Mouse (Mus musculus): ENCODE data around the gene Tmem80. TPM values are rescaled to one million over a fixed set of nuclear protein-coding genes. Genes with fewer than 3 reads are reported as not detected.

Gene Tmem80
- polyA plus RNA-seq (2014; fragmentation: Nextera tagmentation; extraction: Ambion mirVana): 36.7 and 46.8 TPM in 2 replicates

GRCm38 (mm10) chr7:141327469-141328372 lies at the start of gene Tmem80, which contains the start of gene Deaf1:
Tmem80 (plus strand) TSS chr7:141327739.
Deaf1 (minus strand) TSS chr7:141327690.
- H3K4me3 ChIP-seq (ENCODE audit: low read length): peak within 1 kb of the TSS; percentile 70
- peak; percentile 94 for ATAC-seq (ENCODE audit: low FRiP score, low TSS enrichment)
- H3K27ac ChIP-seq (ENCODE audit: low read depth, low read length): peak within 1 kb of the TSS; percentile 98
- under 1% methylated on average over 100 of the region's 105 CpGs for whole genome bisulfite sequencing
- peaks cover 20% of the 10 kb centered on the region for H3K36me3 ChIP-seq (ENCODE audit: control insufficient read depth, insufficient read depth, low read length)
- peaks cover 15% of the 10 kb centered on the region for H3K4me1 ChIP-seq (ENCODE audit: control insufficient read depth, insufficient read depth, low read length)
- peak within 1 kb of the TSS; percentile 98 for H3K4me2 ChIP-seq (replicated peaks; ENCODE audit: low read depth, low read length)
- no peaks in the 10 kb centered on the region for H3K9me3 ChIP-seq (ENCODE audit: control insufficient read depth, low read length)
- H3K9ac ChIP-seq (ENCODE audit: low read depth, low read length): peak within 1 kb of the TSS; percentile 95
- H3K27me3 ChIP-seq (ENCODE audit: control insufficient read depth, insufficient read depth, low read length): no peaks in the 10 kb centered on the region

- no peaks in the 10 kb centered on the region for H3K27me3 ChIP-seq (ENCODE audit: control insufficient read depth, insufficient read depth, low read length)
- peak within 1 kb of the TSS; percentile 44 for H3K4me3 ChIP-seq (ENCODE audit: low read length)
- ATAC-seq (ENCODE audit: low FRiP score, low TSS enrichment): peak; percentile 47
- no peak within 1 kb of the TSS for H3K27ac ChIP-seq (ENCODE audit: low read depth, low read length)
- 2% methylated on average over 46 of the region's 46 CpGs for WGBS
- peaks cover 4% of the 10 kb centered on the region; the same call in 1 of the 2 replicates for H3K4me1 ChIP-seq (ENCODE audit: control insufficient read depth, insufficient read depth, low read length)
- H3K9me3 ChIP-seq (ENCODE audit: control insufficient read depth, low read length): no peaks in the 10 kb centered on the region
- peak within 1 kb of the TSS; percentile 56 for H3K9ac ChIP-seq (ENCODE audit: low read depth, low read length)
- H3K36me3 ChIP-seq (ENCODE audit: control insufficient read depth, insufficient read depth, low read length): no peaks in the 10 kb centered on the region
- H3K4me2 ChIP-seq (replicated peaks; ENCODE audit: low read depth, low read length): peak within 1 kb of the TSS; percentile 88
These were observed 48.6 kb upstream of the Tmem80 start, which contains the start of gene Sct for GRCm38 (mm10) chr7:141278766-141279590. Sct (minus strand) TSS chr7:141279133.

GRCm38 (mm10) chr7:141281442-141281841 lies 46.1 kb upstream of the Tmem80 start:
- 58% methylated on average over 6 of the region's 6 CpGs for WGBS
- Histone ChIP-seq H3K4me3 (ENCODE audit: low read length) (no peak overlapping the region), H3K27ac (ENCODE audit: low read depth, low read length) (peak overlapping the region; percentile 10; the same call in 1 of the 2 replicates), H3K27me3 (ENCODE audit: control insufficient read depth, insufficient read depth, low read length) (no peaks in the 10 kb centered on the region), H3K4me1 (ENCODE audit: control insufficient read depth, insufficient read depth, low read length) (peaks cover 4% of the 10 kb centered on the region; the same call in 1 of the 2 replicates), H3K36me3 (ENCODE audit: control insufficient read depth, insufficient read depth, low read length) (no peaks in the 10 kb centered on the region), H3K9ac (ENCODE audit: low read depth, low read length) (no peak overlapping the region), H3K4me2 (replicated peaks; ENCODE audit: low read depth, low read length) (no peak overlapping the region), H3K9me3 (ENCODE audit: control insufficient read depth, low read length) (no peaks in the 10 kb centered on the region)
- ATAC-seq (ENCODE audit: low FRiP score, low TSS enrichment): peak; percentile 37; the same call in 1 of the 2 replicates

GRCm38 (mm10) chr7:141282756-141283155 lies 44.8 kb upstream of the Tmem80 start:
- Histone ChIP-seq H3K27me3 (ENCODE audit: control insufficient read depth, insufficient read depth, low read length) (no peaks in the 10 kb centered on the region), H3K36me3 (ENCODE audit: control insufficient read depth, insufficient read depth, low read length) (no peaks in the 10 kb centered on the region), H3K9me3 (ENCODE audit: control insufficient read depth, low read length) (no peaks in the 10 kb centered on the region), H3K4me3 (ENCODE audit: low read length) (no peak overlapping the region), H3K4me2 (replicated peaks; ENCODE audit: low read depth, low read length) (no peak overlapping the region), H3K4me1 (ENCODE audit: control insufficient read depth, insufficient read depth, low read length) (peaks cover 2% of the 10 kb centered on the region; the same call in 1 of the 2 replicates), H3K9ac (ENCODE audit: low read depth, low read length) (no peak overlapping the region), H3K27ac (ENCODE audit: low read depth, low read length) (no peak overlapping the region)
- 82% methylated on average over 4 of the region's 4 CpGs for WGBS
- ATAC-seq (ENCODE audit: low FRiP score, low TSS enrichment): no peak

GRCm38 (mm10) chr7:141288042-141288441 lies 39.5 kb upstream of the Tmem80 start:
- no peak overlapping the region for H3K27ac ChIP-seq (ENCODE audit: low read depth, low read length)
- no peaks in the 10 kb centered on the region for H3K4me1 ChIP-seq (ENCODE audit: control insufficient read depth, insufficient read depth, low read length)
- 86% methylated on average over 3 of the region's 3 CpGs for WGBS
- H3K9ac ChIP-seq (ENCODE audit: low read depth, low read length): no peak overlapping the region
- H3K36me3 ChIP-seq (ENCODE audit: control insufficient read depth, insufficient read depth, low read length): no peaks in the 10 kb centered on the region
- H3K9me3 ChIP-seq (ENCODE audit: control insufficient read depth, low read length): no peaks in the 10 kb centered on the region
- H3K4me3 ChIP-seq (ENCODE audit: low read length): no peak overlapping the region
- no peak for ATAC-seq (ENCODE audit: low FRiP score, low TSS enrichment)
- no peak overlapping the region for H3K4me2 ChIP-seq (replicated peaks; ENCODE audit: low read depth, low read length)
- H3K27me3 ChIP-seq (ENCODE audit: control insufficient read depth, insufficient read depth, low read length): peaks cover 13% of the 10 kb centered on the region

- Histone ChIP-seq H3K9me3 (ENCODE audit: control insufficient read depth, low read length) (no peaks in the 10 kb centered on the region), H3K4me2 (replicated peaks; ENCODE audit: low read depth, low read length) (peak within 1 kb of the TSS; percentile 90), H3K27me3 (ENCODE audit: control insufficient read depth, insufficient read depth, low read length) (peaks cover 41% of the 10 kb centered on the region), H3K36me3 (ENCODE audit: control insufficient read depth, insufficient read depth, low read length) (no peaks in the 10 kb centered on the region), H3K4me3 (ENCODE audit: low read length) (peak within 1 kb of the TSS; percentile 52), H3K27ac (ENCODE audit: low read depth, low read length) (no peak within 1 kb of the TSS), H3K4me1 (ENCODE audit: control insufficient read depth, insufficient read depth, low read length) (no peaks in the 10 kb centered on the region), H3K9ac (ENCODE audit: low read depth, low read length) (peak within 1 kb of the TSS; percentile 60)
- peak; percentile 76 for ATAC-seq (ENCODE audit: low FRiP score, low TSS enrichment)
- 2% methylated on average over 46 of the region's 46 CpGs for WGBS
These were observed 35.5 kb upstream of the Tmem80 start, which contains the start of gene Drd4 for GRCm38 (mm10) chr7:141291921-141292582. Drd4 (plus strand) TSS chr7:141292006.

GRCm38 (mm10) chr7:141292583-141293388 lies 34.8 kb upstream of the Tmem80 start:
- Histone ChIP-seq H3K9ac (ENCODE audit: low read depth, low read length) (no peak overlapping the region), H3K4me2 (replicated peaks; ENCODE audit: low read depth, low read length) (peak overlapping the region; percentile 90), H3K9me3 (ENCODE audit: control insufficient read depth, low read length) (no peaks in the 10 kb centered on the region), H3K4me1 (ENCODE audit: control insufficient read depth, insufficient read depth, low read length) (no peaks in the 10 kb centered on the region), H3K36me3 (ENCODE audit: control insufficient read depth, insufficient read depth, low read length) (0 out of 2 replicates have a peak, but pooled peaks cover 4% of the 10 kb centered on the region), H3K4me3 (ENCODE audit: low read length) (peak overlapping the region; percentile 52), H3K27ac (ENCODE audit: low read depth, low read length) (no peak overlapping the region), H3K27me3 (ENCODE audit: control insufficient read depth, insufficient read depth, low read length) (peaks cover 41% of the 10 kb centered on the region)
- WGBS: 40% methylated on average over 15 of the region's 15 CpGs
- no peak for ATAC-seq (ENCODE audit: low FRiP score, low TSS enrichment)
